Mouse (Mus musculus): ENCODE results near the gene Macrod2.
A peak's percentile ranks its signal among the peaks of the same experiment; 100 is the strongest.

The Macrod2 gene

DNA sequence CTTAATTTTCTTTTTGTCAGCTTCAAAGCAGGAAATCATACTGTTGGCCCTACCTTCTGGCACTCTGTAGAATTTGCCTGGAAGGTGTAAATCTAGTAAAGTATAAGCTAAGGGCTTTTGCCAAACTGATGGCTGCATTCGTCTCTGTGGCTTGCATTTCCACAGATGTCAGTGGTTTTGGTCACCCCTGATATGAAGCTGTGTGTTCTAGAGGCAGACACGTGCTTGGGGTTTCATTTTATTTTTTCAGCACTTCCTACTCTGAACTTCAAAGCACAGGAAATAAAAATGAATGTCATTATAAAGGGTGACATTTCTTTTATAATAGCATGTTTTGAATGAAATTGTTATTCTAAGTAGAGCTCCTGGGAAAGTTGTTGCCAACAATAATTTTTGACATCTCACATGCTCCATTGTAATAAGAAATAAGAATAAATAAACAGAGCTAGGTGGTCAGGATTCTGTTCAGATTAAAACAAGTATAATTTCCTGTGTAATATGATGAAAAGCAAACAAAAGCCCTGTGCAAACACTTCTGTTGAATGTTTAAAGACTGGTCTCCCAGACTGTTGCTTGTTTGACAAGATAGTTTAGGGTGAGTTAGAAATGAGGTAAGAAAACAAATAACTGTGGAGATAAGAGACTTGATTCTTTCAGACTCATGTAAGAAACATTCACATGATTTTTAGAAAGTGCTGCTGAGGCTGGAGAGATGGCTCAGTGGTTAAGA, 424.4 kb downstream of the Macrod2 start:
- DNase-seq = no peak

GRCm38 (mm10) chr2:140822378-140822777, 427.3 kb downstream of the Macrod2 start:
- DNase-seq = no peak

DNA sequence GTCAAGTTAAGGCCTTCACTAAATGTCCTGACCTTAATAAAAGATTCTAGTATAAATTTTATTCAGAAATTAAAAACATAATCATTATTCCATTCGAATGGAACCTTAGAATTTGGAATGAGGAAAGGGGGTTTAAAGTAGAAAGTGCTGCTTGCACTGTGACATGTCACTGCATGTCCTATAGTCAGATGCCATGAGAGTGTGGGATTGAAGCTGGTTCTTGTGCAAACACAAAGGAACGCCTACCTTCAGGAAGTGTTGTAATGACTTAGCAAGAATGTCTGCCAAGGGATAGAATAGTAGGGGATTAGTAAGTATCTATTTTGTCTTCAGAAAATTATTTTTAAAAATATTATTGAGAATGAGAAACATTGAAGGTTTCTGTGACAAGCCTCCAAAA, 431.1 kb downstream of the Macrod2 start:
- no peak for DNase-seq

- no peak for DNase-seq
Measured at GRCm38 (mm10) chr2:140828859-140829258, 433.8 kb downstream of the Macrod2 start.

GRCm38 (mm10) chr2:140830086-140830485, 435.0 kb downstream of the Macrod2 start:
- no peak for DNase-seq

DNA sequence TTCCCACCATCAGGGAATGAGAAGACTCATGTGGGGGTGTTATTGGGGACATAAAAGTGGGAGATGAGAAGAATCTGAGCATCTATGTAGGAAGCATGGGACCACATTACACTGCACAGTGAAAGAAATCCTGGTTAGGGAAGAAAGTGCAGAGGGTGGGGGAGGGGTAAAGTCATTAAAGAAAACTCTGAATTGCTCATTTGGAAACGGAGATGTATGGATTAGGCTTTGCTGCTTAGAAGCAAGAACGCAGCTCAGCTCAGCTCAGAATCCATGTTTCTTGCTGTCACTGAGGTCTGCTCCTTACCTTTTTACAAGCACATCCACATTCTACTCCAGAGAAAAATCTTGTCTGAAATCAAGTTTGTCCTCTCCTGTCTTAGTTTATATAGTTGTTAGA, 444.3 kb downstream of the Macrod2 start:
- no peak for DNase-seq

- peak; percentile 4 for DNase-seq
Measured at GRCm38 (mm10) chr2:140839880-140840279, 444.8 kb downstream of the Macrod2 start.

DNA sequence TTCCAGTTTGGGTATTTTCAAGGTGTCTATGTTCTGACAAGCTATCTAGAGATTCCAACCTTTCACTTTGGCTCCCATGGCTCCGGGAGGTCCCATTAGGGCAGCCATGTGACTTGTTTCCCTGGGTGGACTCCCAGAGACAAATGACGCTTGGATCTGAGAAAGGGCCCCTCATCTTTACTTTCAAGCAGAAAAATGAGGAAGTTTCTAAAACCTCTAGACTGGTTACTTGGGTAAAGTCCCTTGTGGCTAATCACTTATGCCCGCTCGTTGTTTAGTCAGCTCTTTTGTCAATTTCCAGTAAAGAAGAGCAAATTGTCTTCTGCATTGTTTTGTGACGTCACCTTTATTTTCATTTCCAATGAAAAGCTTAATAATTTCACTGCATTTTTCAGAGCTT, 448.9 kb downstream of the Macrod2 start:
- no peak for DNase-seq

- DNase-seq = no peak
Measured at GRCm38 (mm10) chr2:140847817-140848428, 452.8 kb downstream of the Macrod2 start.

DNA sequence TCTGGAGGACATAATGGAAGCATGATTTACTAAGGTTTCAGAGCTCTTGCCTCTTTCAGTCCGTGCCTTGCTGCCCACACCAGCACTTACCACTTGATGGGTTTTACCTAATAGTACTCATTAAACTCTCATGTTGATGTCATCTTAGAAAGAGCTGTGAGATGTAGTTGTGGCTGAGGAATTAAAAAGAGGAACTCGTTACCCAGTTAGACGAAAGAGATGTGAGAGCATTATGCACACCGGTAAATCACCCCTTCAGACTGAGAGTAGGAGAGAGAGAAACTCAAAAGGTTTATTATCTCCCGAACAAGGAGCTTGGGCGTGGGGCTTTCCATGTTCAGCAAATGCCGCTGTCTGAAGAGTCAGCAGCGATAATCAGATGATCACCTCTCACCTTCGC, 458.4 kb downstream of the Macrod2 start:
- no peak for DNase-seq

- no peak for DNase-seq
Measured at GRCm38 (mm10) chr2:140861356-140861755, 466.2 kb downstream of the Macrod2 start.

GRCm38 (mm10) chr2:140862736-140863135, 467.6 kb downstream of the Macrod2 start:
- no peak for DNase-seq

GRCm38 (mm10) chr2:140865636-140866035, 470.5 kb downstream of the Macrod2 start:
- no peak for DNase-seq

GRCm38 (mm10) chr2:140867116-140867515, 472.0 kb downstream of the Macrod2 start:
- DNase-seq = no peak

- no peak for DNase-seq
Measured at GRCm38 (mm10) chr2:140885176-140885575, 490.1 kb downstream of the Macrod2 start.

GRCm38 (mm10) chr2:140890683-140891082, 495.6 kb downstream of the Macrod2 start:
- DNase-seq = no peak

GRCm38 (mm10) chr2:140896396-140897082, 501.4 kb downstream of the Macrod2 start:
- DNase-seq = no peak

- no peak for DNase-seq
Measured at GRCm38 (mm10) chr2:140898408-140898985, 503.4 kb downstream of the Macrod2 start.

DNA sequence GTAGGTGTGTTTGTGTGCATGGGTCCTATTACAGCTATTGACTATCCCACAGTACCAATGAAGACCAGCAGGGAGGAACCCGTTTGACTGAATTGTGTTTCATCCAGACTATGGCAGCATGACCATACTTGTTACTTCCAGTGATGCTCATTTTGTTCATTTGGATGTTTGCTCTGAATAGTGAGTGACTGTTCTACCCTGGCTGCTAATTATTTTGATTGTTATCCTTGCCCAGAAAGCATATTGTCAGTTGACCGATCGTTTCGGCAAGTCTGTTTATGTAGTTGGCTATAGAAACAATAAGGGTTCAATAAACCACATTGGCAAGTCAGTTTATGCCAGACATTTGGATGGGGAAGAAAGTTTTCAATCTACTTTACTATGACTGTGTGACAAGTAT, 510.2 kb downstream of the Macrod2 start:
- no peak for DNase-seq

GRCm38 (mm10) chr2:140906123-140906522, 511.0 kb downstream of the Macrod2 start:
- no peak for DNase-seq

DNA sequence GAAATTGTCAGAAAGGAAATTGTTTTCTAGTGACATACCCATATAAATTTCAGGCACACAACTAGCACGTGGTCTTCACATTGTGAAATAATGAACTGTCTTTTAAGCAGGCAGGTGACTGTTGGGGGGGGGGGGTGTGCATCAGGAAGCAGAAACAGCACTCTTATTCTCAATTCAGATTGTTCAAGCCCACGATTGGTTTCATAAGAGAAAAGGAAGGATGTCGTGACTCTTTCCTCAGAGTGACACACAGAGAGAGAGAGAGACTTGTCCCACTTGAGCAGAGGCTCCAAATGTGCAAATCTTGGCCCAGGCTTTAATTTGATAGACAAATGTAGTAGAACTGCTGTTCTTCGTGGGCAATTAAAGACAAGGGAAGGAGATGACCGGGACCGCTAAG, 516.4 kb downstream of the Macrod2 start:
- DNase-seq = no peak

GRCm38 (mm10) chr2:140912179-140912578, 517.1 kb downstream of the Macrod2 start:
- no peak for DNase-seq

- no peak for DNase-seq
Measured at GRCm38 (mm10) chr2:140912931-140913330, 517.8 kb downstream of the Macrod2 start.

Data from kidney, adult 11 months (tissue).